Mouse (Mus musculus) lung, postnatal 36 days (tissue): Measurements from ENCODE around the gene Dock4.
A peak's percentile ranks its signal among the peaks of the same experiment; 100 is the strongest.

ENCODE experiments used
- DNase-seq: peaks from one replicate; pipeline ENCODE4 v3.0.0; 2022; ENCODE audit warnings: mixed read lengths

Dock4 gene

GRCm38 (mm10) chr12:40463828-40464227, 18.1 kb downstream of the Dock4 start:
- peak; percentile 72 for DNase-seq

GRCm38 (mm10) chr12:40464282-40464681, 18.5 kb downstream of the Dock4 start:
- no peak for DNase-seq

GRCm38 (mm10) chr12:40468235-40468634, 22.5 kb downstream of the Dock4 start:
- no peak for DNase-seq

GRCm38 (mm10) chr12:40469009-40469408, 23.3 kb downstream of the Dock4 start:
- no peak for DNase-seq

- peak; percentile 70 for DNase-seq
Observed at GRCm38 (mm10) chr12:40471649-40472399, 26.1 kb downstream of the Dock4 start.

GRCm38 (mm10) chr12:40473709-40474108, 28.0 kb downstream of the Dock4 start:
- no peak for DNase-seq

GRCm38 (mm10) chr12:40477621-40478452, 32.1 kb downstream of the Dock4 start:
- peak; percentile 63 for DNase-seq

GRCm38 (mm10) chr12:40484224-40484623, 38.5 kb downstream of the Dock4 start:
- DNase-seq: peak; percentile 40

GRCm38 (mm10) chr12:40485210-40485609, 39.5 kb downstream of the Dock4 start:
- no peak for DNase-seq

- no peak for DNase-seq
Observed at GRCm38 (mm10) chr12:40486047-40486837, 40.5 kb downstream of the Dock4 start.

- DNase-seq: no peak
Observed at GRCm38 (mm10) chr12:40496387-40496786, 50.6 kb downstream of the Dock4 start.

- no peak for DNase-seq
Observed at GRCm38 (mm10) chr12:40497806-40498205, 52.1 kb downstream of the Dock4 start.

- no peak for DNase-seq
Observed at GRCm38 (mm10) chr12:40498250-40498671, 52.5 kb downstream of the Dock4 start.

- DNase-seq: peak; percentile 54
Observed at GRCm38 (mm10) chr12:40498928-40499626, 53.3 kb downstream of the Dock4 start.

- DNase-seq: peak; percentile 89
Observed at GRCm38 (mm10) chr12:40499627-40500329, 54.0 kb downstream of the Dock4 start.

- no peak for DNase-seq
Observed at GRCm38 (mm10) chr12:40501141-40501540, 55.4 kb downstream of the Dock4 start.

- no peak for DNase-seq
Observed at GRCm38 (mm10) chr12:40503520-40503919, 57.8 kb downstream of the Dock4 start.

- DNase-seq: peak; percentile 22
Observed at GRCm38 (mm10) chr12:40504687-40505086, 58.9 kb downstream of the Dock4 start.

- no peak for DNase-seq
Observed at GRCm38 (mm10) chr12:40507823-40508390, 62.2 kb downstream of the Dock4 start.

GRCm38 (mm10) chr12:40508416-40508815, 62.7 kb downstream of the Dock4 start:
- DNase-seq: peak; percentile 24

GRCm38 (mm10) chr12:40511643-40512369, 66.1 kb downstream of the Dock4 start:
- DNase-seq: no peak
